Mouse (Mus musculus): Measurements from ENCODE around the gene Crybb1.

GRCm38 (mm10) chr5:112283543-112284202 lies 28.1 kb downstream of the Crybb1 start:
- TF ChIP-seq CTCF (IDR thresholded peaks at IDR 0.05; ENCODE audit: low read depth, low read length), result no peak
- no peak for TF ChIP-seq TAL1 (conservative IDR thresholded peaks at IDR 0.05; ENCODE audit: low read depth, low read length)
- no peak for TF ChIP-seq GATA1 (IDR thresholded peaks at IDR 0.05; ENCODE audit: borderline replicate concordance, low read length)
- TF ChIP-seq GATA2 (IDR thresholded peaks at IDR 0.05; ENCODE audit: borderline replicate concordance, low read depth, low read length), result no peak

Data from G1E (cell line).